Mouse (Mus musculus) forebrain, embryonic 13.5 days (tissue): ENCODE data around the gene Scarb2. TPM values are rescaled to one million over a fixed set of nuclear protein-coding genes. Genes with fewer than 3 reads are reported as not detected.

Experiments
- ATAC-seq: fragments of 200-750 bp; cut with Nextera tagmentation; 2 replicates; pipeline ENCODE4 v1.8.0; 2017
- H3K27ac ChIP-seq: fragments of 300-500 bp; sonication (generic); 2 replicates; pipeline ENCODE4 v1.5.1; 2015; ENCODE audit warnings: inconsistent platforms, mild to moderate bottlenecking, moderate library complexity
- H3K27me3 ChIP-seq: fragments of 300-500 bp; sonication (generic); 2 replicates; pipeline ENCODE4 v1.6.1; 2015; ENCODE audit warnings: mild to moderate bottlenecking, inconsistent platforms
- H3K36me3 ChIP-seq: fragments of 300-500 bp; sonication (generic); 2 replicates; pipeline ENCODE4 v1.6.1; 2015; ENCODE audit warnings: mild to moderate bottlenecking, inconsistent platforms; ENCODE audit not compliant: poor library complexity, severe bottlenecking
- H3K4me1 ChIP-seq: fragments of 300-500 bp; sonication (generic); 2 replicates; pipeline ENCODE4 v1.6.1; 2015; ENCODE audit warnings: inconsistent platforms
- H3K4me2 ChIP-seq: fragments of 300-500 bp; sonication (generic); 2 replicates; pipeline ENCODE4 v1.6.1; 2015; ENCODE audit warnings: inconsistent platforms, mild to moderate bottlenecking, moderate library complexity
- H3K4me3 ChIP-seq: fragments of 300-500 bp; sonication (generic); 2 replicates; pipeline ENCODE4 v1.5.1; 2015; ENCODE audit warnings: mild to moderate bottlenecking, inconsistent platforms
- H3K9ac ChIP-seq: fragments of 300-500 bp; sonication (generic); 2 replicates; pipeline ENCODE4 v1.6.1; 2015; ENCODE audit warnings: mild to moderate bottlenecking, inconsistent platforms
- H3K9me3 ChIP-seq: fragments of 300-500 bp; sonication (generic); replicated peaks from 2 replicates; pipeline ENCODE4 v1.6.1; 2016; ENCODE audit warnings: inconsistent platforms
- WGBS: fragments of 180-500 bp; shearing (Covaris S2); methylation state at CpG from one replicate; pipeline ENCODE4 v1.1.7; 2015; 5-methylcytosine and 5-hydroxymethylcytosine counted together
- polyA plus RNA-seq: library from polyadenylated mRNA; unstranded; fragments of >200 nt; fragmentation: Nextera tagmentation; extraction: Ambion mirVana; gene quantifications from 2 replicates; pipeline ENCODE4 v1.2.1, GENCODE M21; 2015

Gene Scarb2
- polyA plus RNA-seq, 1 experiment from 2014 or later, result 19.5 TPM

DNA sequence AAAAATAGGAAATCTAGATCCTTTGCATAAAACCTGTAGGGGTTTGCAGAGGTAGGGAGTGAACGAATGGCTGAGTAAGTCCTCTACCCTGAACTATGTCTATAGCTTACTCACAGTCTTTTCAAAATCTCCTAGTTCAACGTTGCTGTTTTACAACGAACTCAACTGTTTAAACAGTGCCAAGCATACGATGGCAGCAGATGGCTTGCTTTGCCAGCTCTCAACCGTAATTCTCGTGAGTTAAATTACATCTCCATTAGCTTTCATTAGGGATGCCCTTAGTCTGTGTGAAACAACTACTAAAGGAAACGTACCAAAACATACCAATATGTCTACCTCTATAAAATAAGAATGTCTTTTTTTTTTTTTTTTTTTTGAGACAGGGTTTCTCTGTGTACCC, 75.0 kb downstream of the Scarb2 start:
- Histone ChIP-seq H3K36me3 (peaks cover 33% of the 10 kb centered on the region), H3K4me2 (no peak overlapping the region), H3K4me3 (no peak overlapping the region), H3K9ac (no peak overlapping the region), H3K27me3 (no peaks in the 10 kb centered on the region), H3K9me3 (no peaks in the 10 kb centered on the region), H3K27ac (no peak overlapping the region), H3K4me1 (peaks cover 24% of the 10 kb centered on the region)
- 66% methylated on average over 7 of the region's 7 CpGs for WGBS
- ATAC-seq, result no peak

DNA sequence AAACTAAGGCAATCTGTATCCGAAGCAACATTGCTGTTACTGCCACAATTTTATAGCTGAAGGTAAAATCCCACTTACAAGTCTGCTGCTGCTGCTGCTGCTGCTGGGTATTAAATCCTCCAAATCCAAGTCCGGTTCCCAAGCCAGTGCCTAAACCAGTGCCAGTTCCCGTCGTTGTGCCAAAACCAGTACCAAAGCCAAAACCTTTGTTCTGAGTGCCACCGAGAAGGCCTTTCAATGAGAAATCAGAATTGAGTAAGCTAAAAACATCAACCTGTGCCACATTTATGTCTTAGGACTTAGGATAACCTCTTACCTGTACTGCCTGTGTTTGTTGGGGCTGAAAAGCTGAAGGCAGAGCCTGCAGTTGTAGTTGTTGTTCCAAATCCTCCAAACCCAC, 75.9 kb downstream of the Scarb2 start:
- Histone ChIP-seq H3K27ac (0 out of 2 replicates have a peak overlapping the region, but pooled peaks have one; percentile 0), H3K27me3 (no peaks in the 10 kb centered on the region), H3K9me3 (no peaks in the 10 kb centered on the region), H3K4me1 (peaks cover 24% of the 10 kb centered on the region), H3K4me2 (no peak overlapping the region), H3K36me3 (peaks cover 39% of the 10 kb centered on the region), H3K4me3 (no peak overlapping the region), H3K9ac (no peak overlapping the region)
- 77% methylated on average over 5 of the region's 5 CpGs for WGBS
- ATAC-seq, result no peak

DNA sequence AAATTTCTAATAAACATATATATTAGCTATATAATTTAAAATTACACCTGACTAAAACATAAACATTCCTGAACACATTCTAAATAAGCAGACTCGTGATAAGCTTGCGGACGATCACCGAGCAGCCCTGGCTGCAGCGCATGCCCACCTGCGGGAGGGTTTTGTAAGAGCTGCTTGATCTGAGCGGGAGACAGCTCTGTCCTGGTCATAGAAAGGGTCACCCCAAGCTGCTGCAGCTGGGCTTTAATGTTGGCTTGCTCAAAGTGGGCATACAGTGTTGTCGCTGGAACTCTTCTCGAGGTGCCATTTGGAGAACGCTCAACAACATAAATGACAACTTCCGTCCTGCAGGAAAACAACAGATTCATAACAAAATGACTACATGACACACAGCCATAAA, 82.5 kb downstream of the Scarb2 start:
- Histone ChIP-seq H3K36me3 (peaks cover 89% of the 10 kb centered on the region), H3K4me1 (no peaks in the 10 kb centered on the region), H3K4me3 (no peak overlapping the region), H3K27me3 (no peaks in the 10 kb centered on the region), H3K9ac (no peak overlapping the region), H3K4me2 (no peak overlapping the region), H3K27ac (no peak overlapping the region), H3K9me3 (no peaks in the 10 kb centered on the region)
- ATAC-seq, result no peak
- 95% methylated on average over 11 of the region's 11 CpGs for WGBS

DNA sequence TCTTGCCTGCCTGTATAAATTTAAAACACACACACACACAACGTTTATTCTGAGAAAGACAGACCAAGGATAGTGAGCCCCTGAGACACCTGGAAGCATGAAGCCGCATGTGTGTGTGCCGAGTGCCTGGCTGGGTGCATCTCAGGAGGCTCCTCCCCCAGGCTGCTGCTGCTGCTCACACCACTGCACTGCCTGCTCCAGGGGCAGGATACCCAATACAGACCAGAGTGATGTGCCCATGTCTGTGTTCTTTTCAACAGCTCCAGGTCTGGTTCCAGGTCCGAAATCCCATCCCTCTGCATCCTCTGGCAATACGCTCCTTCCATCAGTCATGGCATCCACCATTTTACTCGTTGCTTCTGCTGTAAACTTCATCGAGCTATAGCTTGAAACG, 92.7 kb downstream of the Scarb2 start:
- H3K4me1 ChIP-seq, result no peaks in the 10 kb centered on the region
- H3K4me3 ChIP-seq, result no peak overlapping the region
- 92% methylated on average over 8 of the region's 8 CpGs for WGBS
- H3K9ac ChIP-seq, result no peak overlapping the region
- peaks cover 45% of the 10 kb centered on the region for H3K36me3 ChIP-seq
- no peaks in the 10 kb centered on the region for H3K9me3 ChIP-seq
- no peak overlapping the region for H3K27ac ChIP-seq
- H3K4me2 ChIP-seq, result no peak overlapping the region
- no peak for ATAC-seq
- H3K27me3 ChIP-seq, result no peaks in the 10 kb centered on the region

DNA sequence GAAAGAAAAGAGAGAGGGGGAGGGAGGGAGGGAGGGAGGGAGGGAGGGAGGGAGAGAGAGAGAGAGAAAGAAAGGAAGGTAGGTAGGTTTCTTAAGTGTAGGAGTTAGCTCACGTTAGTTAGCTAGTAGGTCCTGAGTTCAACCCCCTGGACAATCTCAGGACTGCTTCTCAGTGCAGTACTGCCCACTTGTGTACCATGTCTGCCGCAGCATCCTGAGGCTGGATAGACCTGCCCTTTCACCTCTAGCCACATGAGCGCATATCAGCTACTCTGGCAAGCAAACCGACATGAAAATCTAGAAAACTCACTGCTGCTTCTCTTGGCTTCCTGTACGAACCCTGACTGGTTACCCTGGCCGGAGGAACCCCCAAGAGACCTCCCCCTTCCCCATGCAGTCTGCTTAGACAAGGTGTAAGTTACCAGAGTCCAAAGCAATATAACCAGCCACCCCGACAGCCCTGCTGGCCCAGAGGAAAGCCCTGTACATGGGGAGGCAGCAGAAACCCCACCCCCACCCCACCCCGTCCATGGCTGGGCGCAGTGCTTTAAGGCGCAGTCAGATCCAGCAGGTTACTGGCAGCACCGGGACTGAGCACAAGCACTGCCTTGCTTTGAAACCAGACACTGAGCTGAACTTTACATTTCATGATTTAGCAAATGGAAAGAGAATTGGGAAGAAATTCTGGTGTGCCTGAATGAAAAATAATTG, 93.2 kb downstream of the Scarb2 start:
- H3K27me3 ChIP-seq, result no peaks in the 10 kb centered on the region
- no peak overlapping the region for H3K4me3 ChIP-seq
- no peak for ATAC-seq
- H3K9me3 ChIP-seq, result no peaks in the 10 kb centered on the region
- peaks cover 41% of the 10 kb centered on the region for H3K36me3 ChIP-seq
- H3K4me2 ChIP-seq, result no peak overlapping the region
- H3K27ac ChIP-seq, result no peak overlapping the region
- no peaks in the 10 kb centered on the region for H3K4me1 ChIP-seq
- WGBS, result 91% methylated on average over 11 of the region's 11 CpGs
- H3K9ac ChIP-seq, result no peak overlapping the region

DNA sequence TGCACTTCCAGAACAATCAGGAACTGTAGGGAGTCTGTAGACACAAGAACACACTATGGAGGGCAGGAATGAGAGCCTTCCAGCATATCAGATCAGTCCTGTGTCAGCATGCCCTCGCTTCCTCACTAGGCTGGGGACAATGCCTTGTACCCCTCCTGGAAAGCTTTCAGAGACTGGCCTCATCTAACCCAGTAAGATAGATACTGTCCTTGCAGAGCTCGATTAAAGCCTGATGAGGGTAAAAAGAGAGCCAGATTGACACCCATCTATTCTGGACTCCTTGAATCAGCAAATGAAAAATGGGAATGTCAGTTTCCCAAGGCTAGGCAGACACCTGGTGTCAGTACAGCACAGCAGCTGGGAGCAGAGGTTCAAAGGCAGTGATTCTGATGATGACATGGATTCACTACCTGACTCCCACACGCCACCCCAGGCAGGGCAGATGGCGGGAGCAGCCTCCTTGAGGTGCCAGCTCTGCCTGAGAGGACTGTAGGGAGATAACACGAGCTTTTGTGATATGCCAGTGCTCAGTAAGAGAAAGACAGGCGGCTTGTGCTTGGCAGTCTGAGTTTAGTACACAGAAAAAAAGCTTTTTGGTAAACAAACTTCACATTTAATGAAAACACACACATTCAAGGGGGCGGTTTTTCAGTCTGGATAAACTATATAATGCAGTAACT, 95.0 kb downstream of the Scarb2 start:
- H3K9me3 ChIP-seq, result no peaks in the 10 kb centered on the region
- ATAC-seq, result 0 out of 2 replicates have a peak, but pooled peaks have one; percentile 6
- WGBS, result 65% methylated on average over 7 of the region's 7 CpGs

DNA sequence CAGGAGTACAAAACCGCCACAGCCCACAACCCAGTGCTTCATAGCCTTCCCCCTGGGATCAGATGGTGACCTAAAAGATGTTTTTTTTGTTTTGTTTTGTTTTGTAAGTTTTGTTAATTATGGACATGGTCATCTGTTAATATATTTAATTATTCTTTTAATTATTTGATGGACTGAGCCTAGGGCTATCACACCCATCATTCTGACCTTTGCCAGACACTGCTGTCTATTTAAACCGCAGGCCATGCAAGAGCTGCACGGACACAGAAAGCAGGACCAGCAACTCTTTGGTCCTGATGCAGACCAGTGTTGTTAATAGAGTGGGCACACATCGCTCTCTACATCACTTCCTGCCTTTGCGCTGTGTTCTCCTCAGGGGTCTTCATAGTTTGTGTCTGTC, 96.1 kb downstream of the Scarb2 start:
- H3K9ac ChIP-seq, result no peak overlapping the region
- no peaks in the 10 kb centered on the region for H3K9me3 ChIP-seq
- no peak overlapping the region for H3K4me2 ChIP-seq
- H3K4me3 ChIP-seq, result no peak overlapping the region
- WGBS, result 89% methylated on average over 5 of the region's 5 CpGs
- H3K27ac ChIP-seq, result no peak overlapping the region
- peaks cover 17% of the 10 kb centered on the region for H3K36me3 ChIP-seq
- no peak for ATAC-seq
- no peaks in the 10 kb centered on the region for H3K27me3 ChIP-seq
- H3K4me1 ChIP-seq, result no peaks in the 10 kb centered on the region

More for the DNA sequence above, 95.0 kb downstream of the Scarb2 start:
- Histone ChIP-seq H3K4me2 (no peak overlapping the region), H3K27me3 (no peaks in the 10 kb centered on the region), H3K4me1 (no peaks in the 10 kb centered on the region), H3K27ac (0 out of 2 replicates have a peak overlapping the region, but pooled peaks have one; percentile 25), H3K36me3 (peaks cover 24% of the 10 kb centered on the region), H3K9ac (no peak overlapping the region), H3K4me3 (no peak overlapping the region)

- no peak overlapping the region for H3K4me2 ChIP-seq
- H3K9ac ChIP-seq, result no peak overlapping the region
- no peak overlapping the region for H3K27ac ChIP-seq
- H3K9me3 ChIP-seq, result no peaks in the 10 kb centered on the region
- no peaks in the 10 kb centered on the region for H3K4me1 ChIP-seq
- 89% methylated on average over 9 of the region's 9 CpGs for WGBS
- H3K27me3 ChIP-seq, result no peaks in the 10 kb centered on the region
- no peak for ATAC-seq
- H3K36me3 ChIP-seq, result peaks cover 10% of the 10 kb centered on the region
- no peak overlapping the region for H3K4me3 ChIP-seq
Observed at GRCm38 (mm10) chr5:92409361-92410155, 97.1 kb downstream of the Scarb2 start.

GRCm38 (mm10) chr5:92404400-92404678, 102.3 kb downstream of the Scarb2 start:
- no peaks in the 10 kb centered on the region for H3K27me3 ChIP-seq
- H3K4me2 ChIP-seq, result no peak overlapping the region; the same call in 1 of the 2 replicates
- no peak overlapping the region for H3K4me3 ChIP-seq
- no peaks in the 10 kb centered on the region for H3K9me3 ChIP-seq
- H3K9ac ChIP-seq, result no peak overlapping the region
- peaks cover 9% of the 10 kb centered on the region; the same call in 1 of the 2 replicates for H3K4me1 ChIP-seq
- H3K27ac ChIP-seq, result no peak overlapping the region
- WGBS, result 26% methylated on average over 2 of the region's 2 CpGs
- no peak for ATAC-seq
- H3K36me3 ChIP-seq, result no peaks in the 10 kb centered on the region

- no peak overlapping the region; the same call in 1 of the 2 replicates for H3K27ac ChIP-seq
- 46% methylated on average over 10 of the region's 10 CpGs for WGBS
- peak; percentile 70 for ATAC-seq
Observed at GRCm38 (mm10) chr5:92403562-92404399, 102.9 kb downstream of the Scarb2 start.

GRCm38 (mm10) chr5:92402816-92403215, 103.8 kb downstream of the Scarb2 start:
- H3K36me3 ChIP-seq, result no peaks in the 10 kb centered on the region
- H3K27ac ChIP-seq, result no peak overlapping the region
- H3K4me2 ChIP-seq, result no peak overlapping the region
- no peak overlapping the region for H3K4me3 ChIP-seq
- no peaks in the 10 kb centered on the region for H3K27me3 ChIP-seq
- ATAC-seq, result no peak
- H3K9ac ChIP-seq, result no peak overlapping the region
- no peaks in the 10 kb centered on the region for H3K9me3 ChIP-seq
- 84% methylated on average over 9 of the region's 9 CpGs for WGBS
- H3K4me1 ChIP-seq, result peaks cover 9% of the 10 kb centered on the region; the same call in 1 of the 2 replicates

More at GRCm38 (mm10) chr5:92403562-92404399, 102.9 kb downstream of the Scarb2 start:
- peaks cover 9% of the 10 kb centered on the region; the same call in 1 of the 2 replicates for H3K4me1 ChIP-seq
- no peaks in the 10 kb centered on the region for H3K9me3 ChIP-seq
- no peaks in the 10 kb centered on the region for H3K36me3 ChIP-seq
- H3K4me3 ChIP-seq, result no peak overlapping the region
- H3K4me2 ChIP-seq, result no peak overlapping the region; the same call in 1 of the 2 replicates
- no peaks in the 10 kb centered on the region for H3K27me3 ChIP-seq
- no peak overlapping the region for H3K9ac ChIP-seq
